Mouse (Mus musculus): ENCODE measurements at regions not wholly inside any gene's neighbourhood (a gene's known extent, or its start where the extent isn't known, plus 50 kb on each side); places are given as distances from the start of the nearest gene placed in this dataset.

- TF ChIP-seq CTCF (IDR thresholded peaks at IDR 0.05; ENCODE audit: control insufficient read depth, insufficient read depth, low read length), result no peak
- TF ChIP-seq POLR2A (IDR thresholded peaks at IDR 0.05; ENCODE audit: borderline replicate concordance, control insufficient read depth, low read depth, low read length), result no peak
These were observed 105.2 kb downstream of the Nucb2 start for GRCm38 (mm10) chr7:116609406-116609805.
